Mouse (Mus musculus) C2C12 (cell line): Measurements from ENCODE around the gene Pheta1.

Source experiments
- CEBPB ChIP-seq: IDR thresholded peaks from one replicate; pipeline ENCODE4 v1.6.1; 2011; ENCODE audit warnings: low read depth, mild to moderate bottlenecking, control low read depth, moderate library complexity
- CTCF ChIP-seq: IDR thresholded peaks from one replicate; pipeline ENCODE4 v1.5.1; 2011; ENCODE audit not compliant: control insufficient read depth, insufficient read depth, insufficient read length
- MAX ChIP-seq: IDR thresholded peaks from one replicate; pipeline ENCODE4 v1.6.1; 2011; ENCODE audit warnings: mild to moderate bottlenecking, control low read depth
- MYOD1 ChIP-seq: IDR thresholded peaks from one replicate; pipeline ENCODE4 v1.6.1; 2011; ENCODE audit warnings: low read depth; ENCODE audit not compliant: control insufficient read depth, insufficient read length
- USF1 ChIP-seq: IDR thresholded peaks from one replicate; pipeline ENCODE4 v1.6.1; 2011; ENCODE audit warnings: low read depth, mild to moderate bottlenecking, control low read depth, moderate library complexity

GRCm38 (mm10) chr5:121839128-121839473 is 9.7 kb upstream of the Pheta1 start:
- TF ChIP-seq CTCF (no peak), USF1 (no peak), CEBPB (no peak), MAX (no peak), MYOD1 (no peak)
